Mouse (Mus musculus) frontal cortex, postnatal 14 days (tissue): ENCODE measurements around the gene Sfxn3.
A peak's percentile ranks its signal among the peaks of the same experiment; 100 is the strongest.

Source experiments
- DNase-seq, 2 experiments: peaks; one replicate each; pipeline ENCODE4 v3.0.0; 2022; ENCODE audit warnings: low spot score in 2 of 2

The Sfxn3 gene

DNA sequence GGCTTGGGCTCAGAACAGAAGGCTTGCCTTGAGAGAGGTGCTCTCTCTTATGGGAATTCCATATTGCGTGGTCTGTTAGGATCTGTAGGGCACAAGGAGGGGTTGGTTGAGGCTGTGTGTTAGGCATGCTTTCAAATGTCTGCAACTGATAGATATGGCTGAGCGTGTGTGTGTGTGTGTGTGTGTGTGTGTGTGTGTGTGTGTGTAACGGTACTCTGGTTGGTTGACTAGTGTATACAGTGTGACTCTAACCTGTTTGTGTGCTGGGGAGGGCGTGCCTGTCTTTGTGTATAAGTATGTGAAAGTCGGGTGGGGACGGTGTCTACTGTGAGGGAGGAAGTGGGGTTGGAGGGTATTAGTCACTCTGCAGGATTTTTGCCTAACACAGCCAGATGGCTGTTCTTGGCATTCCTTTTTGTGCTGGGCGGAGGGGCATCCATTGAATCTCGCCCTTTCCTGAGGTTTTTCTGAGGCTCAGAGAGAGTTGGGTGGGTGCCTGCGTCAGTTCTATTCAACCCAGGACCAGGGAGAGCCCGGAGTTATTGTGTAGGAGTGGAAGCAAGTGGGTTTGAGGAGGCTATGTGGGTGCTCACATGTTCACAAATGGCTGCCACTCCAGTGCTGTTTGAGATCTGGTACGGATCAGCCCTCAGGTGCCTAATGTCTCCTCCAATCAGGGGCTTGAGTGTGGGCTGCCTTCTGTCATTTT, 786 bp downstream of the Sfxn3 start:
- DNase-seq = peak; percentile 60 to 83

GRCm38 (mm10) chr19:45048644-45049365, 1.5 kb downstream of the Sfxn3 start:
- DNase-seq = no peak

GRCm38 (mm10) chr19:45049523-45049922, 2.2 kb downstream of the Sfxn3 start:
- DNase-seq = no peak

- no peak for DNase-seq
Measured at GRCm38 (mm10) chr19:45053451-45053850, 6.1 kb downstream of the Sfxn3 start.

- DNase-seq = no peak
Measured at GRCm38 (mm10) chr19:45054892-45055690, 7.8 kb downstream of the Sfxn3 start.

DNA sequence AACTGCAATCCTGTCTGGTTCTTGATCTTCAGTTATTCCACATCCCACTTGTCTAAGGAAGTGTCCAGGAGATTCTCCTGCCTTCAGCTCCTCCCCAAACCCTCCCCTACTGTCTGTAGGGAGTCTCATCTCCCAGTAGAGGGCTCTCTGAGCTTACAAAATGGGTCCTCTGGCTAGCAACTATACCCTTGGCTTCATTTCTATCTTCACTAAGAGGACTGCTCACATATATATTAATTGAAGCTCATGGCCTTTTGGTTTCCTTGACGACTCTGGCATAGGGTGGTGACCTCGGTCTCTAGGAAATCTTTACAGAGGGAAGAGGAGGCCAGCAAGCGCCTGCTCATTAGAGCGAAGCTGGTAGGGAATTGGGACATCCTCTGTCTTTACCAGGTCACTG, 9.1 kb downstream of the Sfxn3 start:
- DNase-seq = no peak

DNA sequence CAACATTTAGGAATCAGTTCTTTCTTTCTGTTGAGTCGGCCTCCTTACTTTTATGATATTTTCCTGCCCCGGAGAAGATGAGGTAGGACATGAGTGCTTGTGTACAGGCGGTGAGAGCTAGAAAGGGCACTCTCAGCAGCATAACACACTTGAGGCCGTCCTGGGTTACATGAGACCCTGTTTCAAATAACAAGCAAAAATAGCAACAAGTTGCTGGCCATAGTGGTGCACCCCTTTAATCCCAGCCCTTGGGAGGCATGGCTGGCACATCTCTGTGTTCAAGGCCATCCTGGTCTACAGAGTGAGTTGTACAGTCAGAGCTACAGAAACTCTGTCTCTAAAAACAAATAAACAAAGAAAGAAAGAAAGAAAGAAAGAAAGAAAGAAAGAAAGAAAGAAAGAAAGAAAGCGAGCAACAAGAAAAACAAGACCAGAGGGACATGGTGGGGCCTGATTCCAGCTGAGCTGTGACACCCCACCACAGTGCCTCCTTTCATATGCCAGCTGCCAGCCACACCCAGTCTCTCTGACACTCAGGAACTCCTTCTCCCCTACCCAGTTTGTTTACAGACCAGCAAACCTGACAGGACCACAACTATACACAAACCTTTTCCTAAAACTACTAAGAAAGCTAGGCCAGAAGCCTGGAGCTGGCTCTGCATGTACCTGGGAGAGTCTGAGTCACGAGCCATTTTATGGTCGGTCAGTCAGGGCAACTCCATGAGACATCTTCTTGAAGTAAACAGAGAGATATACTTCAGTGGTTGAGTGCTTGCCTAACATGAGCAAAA, 9.8 kb downstream of the Sfxn3 start:
- DNase-seq = no peak

DNA sequence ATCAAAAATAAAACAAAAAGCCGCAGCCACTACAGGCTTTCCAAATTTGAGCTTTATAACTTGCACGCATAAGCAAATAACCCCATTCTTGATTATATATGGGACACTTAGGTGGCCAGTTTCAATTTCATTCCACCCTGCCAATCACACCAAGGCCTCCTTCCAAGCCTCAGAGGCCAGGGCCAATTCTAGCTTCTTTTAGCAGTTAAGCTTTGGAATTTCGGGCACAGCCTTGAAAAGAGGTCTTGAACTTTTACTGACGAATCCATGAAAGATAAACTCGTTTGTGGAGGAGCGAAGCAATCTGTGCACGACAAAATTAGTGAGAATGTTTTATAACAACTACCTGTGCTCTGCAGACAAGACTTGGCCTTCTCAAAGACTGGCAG, 10.4 kb downstream of the Sfxn3 start:
- no peak for DNase-seq

GRCm38 (mm10) chr19:45058113-45058839, 11.0 kb downstream of the Sfxn3 start:
- peak; percentile 89 to 91 for DNase-seq

DNA sequence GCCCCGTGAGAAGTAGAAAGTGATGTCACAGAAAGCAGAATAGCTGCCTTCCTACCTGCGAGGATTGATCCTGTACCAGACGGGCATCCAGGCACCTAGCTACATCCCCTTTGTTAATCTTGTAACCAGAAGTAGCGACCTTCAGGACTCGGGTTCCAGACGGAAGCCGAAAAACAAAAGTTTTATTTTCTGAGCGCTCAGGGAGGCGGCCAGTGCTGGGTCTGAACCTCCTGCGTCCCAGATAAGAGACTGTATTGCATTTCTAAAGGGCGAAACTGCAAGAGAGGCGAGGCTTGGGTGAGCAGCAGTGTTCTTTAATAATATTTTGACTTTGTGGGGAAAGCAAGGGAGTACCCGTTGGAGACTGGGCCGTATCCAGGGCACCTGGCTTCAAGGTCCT, 11.5 kb downstream of the Sfxn3 start:
- no peak for DNase-seq

DNA sequence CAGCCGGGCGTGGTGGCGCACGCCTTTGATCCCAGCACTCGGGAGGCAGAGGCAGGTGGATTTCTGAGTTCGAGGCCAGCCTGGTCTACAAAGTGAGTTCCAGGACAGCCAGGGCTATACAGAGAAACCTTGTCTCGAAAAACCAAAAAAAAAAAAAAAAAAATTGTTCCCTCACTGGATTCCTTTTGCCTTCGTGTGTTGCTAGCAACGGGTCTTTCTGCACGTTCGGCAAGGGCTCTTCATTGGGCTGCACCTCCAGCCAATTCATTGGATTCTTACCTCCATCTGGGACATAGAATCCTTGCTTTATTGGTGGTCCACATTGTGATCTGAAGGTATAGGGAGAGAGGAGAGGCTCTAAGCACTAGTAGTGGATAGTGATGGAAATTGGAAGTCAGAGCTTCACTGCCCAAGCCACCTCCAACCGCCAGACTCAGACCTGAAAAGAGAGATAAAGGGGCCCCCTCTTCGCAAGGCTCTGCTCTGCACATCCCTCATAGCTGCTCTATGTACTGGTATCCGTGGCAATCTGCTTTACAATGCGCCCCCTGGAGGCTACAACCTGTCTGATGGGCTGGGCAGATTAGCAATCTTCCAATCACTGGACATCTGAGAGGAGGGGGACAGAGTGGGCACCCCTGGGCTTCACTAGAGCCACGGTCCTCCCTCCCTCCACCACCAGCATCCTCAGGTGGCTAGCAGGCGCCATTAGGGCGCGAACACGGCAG, 16.4 kb downstream of the Sfxn3 start:
- no peak for DNase-seq

DNA sequence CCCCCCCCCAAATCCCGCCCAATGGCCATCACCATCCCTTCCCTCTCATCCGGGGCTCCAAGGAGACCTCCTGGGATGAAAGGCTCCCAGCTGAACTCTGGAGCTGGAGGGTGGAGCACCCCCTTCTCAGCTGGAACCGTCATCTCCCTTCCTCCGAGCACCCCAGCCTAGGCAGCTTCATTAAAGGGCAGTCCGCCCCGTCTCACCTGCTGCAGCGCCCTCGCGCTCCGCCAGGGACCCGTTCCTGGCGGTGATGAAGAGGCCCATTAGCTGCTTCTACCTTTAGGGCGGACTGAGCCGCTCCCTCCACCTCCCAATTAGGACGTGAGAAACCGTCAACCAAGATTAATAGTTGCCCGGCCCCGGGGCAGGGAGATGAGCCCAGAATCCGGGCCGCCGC, 17.9 kb downstream of the Sfxn3 start:
- no peak for DNase-seq

DNA sequence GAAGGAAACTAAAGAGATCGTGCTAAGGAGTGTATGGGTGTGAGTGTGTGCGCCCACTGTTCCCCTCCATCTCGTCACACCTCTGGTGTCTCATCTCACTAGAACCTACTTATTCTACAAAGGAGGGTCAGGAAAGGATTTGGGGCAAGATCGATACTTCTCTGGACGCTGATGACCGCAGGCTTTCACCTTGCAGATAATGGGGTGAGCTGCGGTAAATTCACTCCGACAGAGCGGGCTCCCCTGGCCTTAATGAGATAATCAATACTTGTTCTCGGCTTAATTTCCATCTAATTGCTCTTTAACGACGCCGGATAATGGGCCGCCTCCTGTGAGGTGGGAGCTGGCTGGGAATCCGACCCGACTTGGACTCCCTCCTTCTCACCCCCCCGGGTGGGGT, 19.9 kb downstream of the Sfxn3 start:
- DNase-seq = no peak

- no peak for DNase-seq
Measured at GRCm38 (mm10) chr19:45067758-45068510, 20.6 kb downstream of the Sfxn3 start.

GRCm38 (mm10) chr19:45073871-45074542, 26.7 kb downstream of the Sfxn3 start:
- DNase-seq = peak in 1 of 2 experiments; percentile 74

DNA sequence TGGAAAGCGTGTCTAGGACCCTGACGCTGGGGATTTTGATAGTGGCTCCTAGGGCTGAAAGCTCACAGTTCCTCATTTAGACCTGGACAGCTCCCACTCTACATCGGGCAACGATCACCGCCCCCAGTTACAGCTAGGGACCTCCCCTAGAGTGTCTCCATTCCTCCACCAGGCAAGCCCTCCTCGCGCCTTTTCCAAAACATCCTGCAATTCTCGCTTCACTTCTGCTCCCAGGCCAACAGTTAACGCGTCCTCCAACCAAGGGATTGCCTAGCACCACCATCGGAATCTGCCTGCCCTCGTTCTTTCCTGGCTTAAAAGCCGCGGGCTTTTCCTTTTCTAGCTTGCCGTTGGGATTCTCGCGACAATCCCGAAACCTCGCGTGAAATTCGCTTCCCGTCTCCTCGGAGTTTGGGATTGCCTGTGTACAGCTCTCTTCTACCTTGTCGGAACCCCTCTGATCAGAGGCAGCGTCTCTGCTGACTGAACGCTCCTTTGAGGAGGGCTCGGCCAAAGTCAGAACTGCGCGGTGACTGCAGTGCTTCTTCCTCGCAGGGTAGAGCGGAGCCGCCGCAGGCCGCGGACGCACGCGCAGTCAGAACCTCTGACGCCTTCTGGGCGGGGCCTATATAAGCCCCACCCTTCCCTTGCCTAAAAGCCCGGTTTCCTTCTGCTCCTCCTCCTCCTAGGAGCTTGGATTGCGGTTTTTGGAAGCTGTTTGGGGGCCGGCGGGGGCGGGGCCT, 27.4 kb downstream of the Sfxn3 start, which contains the start of gene Kazald1:
Kazald1 (plus strand) TSS at position 662 of the 743 bp plus-strand sequence.
- DNase-seq = peak; percentile 89 to 92

GRCm38 (mm10) chr19:45075323-45076035, 28.2 kb downstream of the Sfxn3 start:
- no peak for DNase-seq
